Mouse (Mus musculus) MEL (cell line): ENCODE data around the gene Arhgap28. TPM values are rescaled to one million over a fixed set of nuclear protein-coding genes. Genes with fewer than 3 reads are reported as not detected.

Experiments
- DNase-seq: peaks from one replicate; pipeline ENCODE4 v3.0.0; 2011; ENCODE audit warnings: low read depth, low spot score
- H3K27ac ChIP-seq: 2 replicates; pipeline ENCODE4 v1.5.1; 2012; ENCODE audit warnings: low read depth, mild to moderate bottlenecking, control low read depth, low read length, moderate library complexity; ENCODE audit not compliant: control insufficient read depth
- H3K27me3 ChIP-seq, 2 experiments: fragments of 150-350 bp in 1 of 2; sonication (generic) in 1 of 2; 2 replicates each; pipeline ENCODE4 v1.6.1; 2012; ENCODE audit warnings: low read length in 2 of 2, mild to moderate bottlenecking in 2 of 2, improper control_type of control experiment in 1 of 2, moderate library complexity in 1 of 2; ENCODE audit not compliant: insufficient read depth in 2 of 2, control insufficient read depth in 1 of 2
- H3K36me3 ChIP-seq, 2 experiments: 2 replicates each; pipeline ENCODE4 v1.6.1; 2012 to 2014; ENCODE audit warnings: low read length in 2 of 2, improper control_type of control experiment in 1 of 2, inconsistent platforms in 1 of 2, mild to moderate bottlenecking in 1 of 2; ENCODE audit not compliant: insufficient read depth in 2 of 2, control insufficient read depth in 1 of 2
- H3K4me1 ChIP-seq, 2 experiments: fragments of 150-350 bp in 1 of 2; sonication (generic) in 1 of 2; 2 replicates each; pipeline ENCODE4 v1.6.1; 2012; ENCODE audit warnings: low read length in 2 of 2, improper control_type of control experiment in 1 of 2, mild to moderate bottlenecking in 1 of 2; ENCODE audit not compliant: insufficient read depth in 2 of 2, control insufficient read depth in 1 of 2
- H3K4me3 ChIP-seq, 2 experiments: fragments of 150-350 bp in 1 of 2; sonication (generic) in 1 of 2; 2 replicates each; pipeline ENCODE4 v1.5.1; 2012; ENCODE audit warnings: low read depth in 2 of 2, low read length in 2 of 2, mild to moderate bottlenecking in 2 of 2, moderate library complexity in 2 of 2, control low read depth in 1 of 2, improper control_type of control experiment in 1 of 2; ENCODE audit not compliant: control insufficient read depth in 1 of 2, insufficient read depth in 1 of 2
- H3K79me2 ChIP-seq: 2 replicates; pipeline ENCODE4 v1.6.1; 2012; ENCODE audit warnings: mild to moderate bottlenecking, low read length, moderate library complexity; ENCODE audit not compliant: control insufficient read depth, poor library complexity, insufficient read depth
- H3K9ac ChIP-seq: 2 replicates; pipeline ENCODE4 v1.6.1; 2012; ENCODE audit warnings: low read depth, mild to moderate bottlenecking, control low read depth, low read length, moderate library complexity; ENCODE audit not compliant: control insufficient read depth, poor library complexity, severe bottlenecking
- H3K9me3 ChIP-seq: fragments of 150-350 bp; sonication (generic); replicated peaks from 2 replicates; pipeline ENCODE4 v1.6.1; 2012; ENCODE audit warnings: mild to moderate bottlenecking, low read length, improper control_type of control experiment, moderate library complexity; ENCODE audit not compliant: insufficient read depth
- CHD1 ChIP-seq: IDR thresholded peaks from 2 replicates; pipeline ENCODE4 v1.6.1; 2012; ENCODE audit warnings: low read depth, mild to moderate bottlenecking, inconsistent platforms, low read length, improper control_type of control experiment
- CHD2 ChIP-seq: IDR thresholded peaks from 2 replicates; pipeline ENCODE4 v1.6.1; 2011; ENCODE audit warnings: low read length, improper control_type of control experiment
- CTCF ChIP-seq, 3 experiments: IDR thresholded peaks in 2 of 3; conservative IDR thresholded peaks in 1 of 3; 2 replicates each; pipeline ENCODE4 v1.5.1; 2011 to 2012; ENCODE audit warnings: low read length in 3 of 3, low read depth in 2 of 3, mild to moderate bottlenecking in 2 of 3, improper control_type of control experiment in 1 of 3, inconsistent platforms in 1 of 3, mixed read lengths in 1 of 3, moderate library complexity in 1 of 3; ENCODE audit not compliant: control insufficient read depth in 1 of 3, insufficient read depth in 1 of 3, poor library complexity in 1 of 3, severe bottlenecking in 1 of 3
- E2F4 ChIP-seq: IDR thresholded peaks from 2 replicates; pipeline ENCODE4 v1.6.1; 2011; ENCODE audit warnings: low read depth, low read length, improper control_type of control experiment, borderline replicate concordance
- ETS1 ChIP-seq: IDR thresholded peaks from 2 replicates; pipeline ENCODE4 v1.6.1; 2012; ENCODE audit warnings: low read depth, mild to moderate bottlenecking, inconsistent platforms, low read length, improper control_type of control experiment, moderate library complexity
- GATA1 ChIP-seq: IDR thresholded peaks from 2 replicates; pipeline ENCODE4 v1.6.1; 2011; ENCODE audit warnings: low read depth, low read length, improper control_type of control experiment
- HCFC1 ChIP-seq: IDR thresholded peaks from 2 replicates; pipeline ENCODE4 v1.6.1; 2012; ENCODE audit warnings: low read depth, mild to moderate bottlenecking, inconsistent platforms, low read length, improper control_type of control experiment, moderate library complexity
- JUND ChIP-seq: IDR thresholded peaks from 2 replicates; pipeline ENCODE4 v1.6.1; 2011; ENCODE audit warnings: low read depth, mild to moderate bottlenecking, improper control_type of control experiment, low read length
- MAFK ChIP-seq: IDR thresholded peaks from 2 replicates; pipeline ENCODE4 v1.6.1; 2011; ENCODE audit warnings: low read depth, mild to moderate bottlenecking, low read length, improper control_type of control experiment, borderline replicate concordance
- MAX ChIP-seq: IDR thresholded peaks from 2 replicates; pipeline ENCODE4 v1.6.1; 2011; ENCODE audit warnings: low read length, improper control_type of control experiment
- MAZ ChIP-seq: IDR thresholded peaks from 2 replicates; pipeline ENCODE4 v1.6.1; 2012; ENCODE audit warnings: low read depth, mild to moderate bottlenecking, inconsistent platforms, low read length, improper control_type of control experiment
- MEF2A ChIP-seq: IDR thresholded peaks from 2 replicates; pipeline ENCODE4 v1.6.1; 2014; ENCODE audit warnings: low read depth, mild to moderate bottlenecking, inconsistent platforms, low read length, improper control_type of control experiment; ENCODE audit not compliant: poor library complexity, insufficient replicate concordance, severe bottlenecking; ENCODE audit errors: extremely low read depth
- NELFE ChIP-seq: IDR thresholded peaks from 2 replicates; pipeline ENCODE4 v1.6.1; 2011; ENCODE audit warnings: low read depth, low read length, improper control_type of control experiment
- NRF1 ChIP-seq: IDR thresholded peaks from 2 replicates; pipeline ENCODE4 v1.6.1; 2014; ENCODE audit warnings: low read depth, mild to moderate bottlenecking, inconsistent platforms, low read length, improper control_type of control experiment, moderate library complexity; ENCODE audit not compliant: poor library complexity, insufficient read depth, severe bottlenecking
- POLR2A ChIP-seq, 2 experiments: IDR thresholded peaks; 2 replicates each; pipeline ENCODE4 v1.6.1; 2011 to 2012; ENCODE audit warnings: low read length in 2 of 2, mild to moderate bottlenecking in 2 of 2, control low read depth in 1 of 2, improper control_type of control experiment in 1 of 2, low read depth in 1 of 2, moderate library complexity in 1 of 2; ENCODE audit not compliant: control insufficient read depth in 1 of 2, insufficient read depth in 1 of 2, poor library complexity in 1 of 2
- POLR2AphosphoS5 ChIP-seq: IDR thresholded peaks from 2 replicates; pipeline ENCODE4 v1.6.1; 2012; ENCODE audit warnings: low read depth, borderline replicate concordance, mild to moderate bottlenecking, inconsistent platforms, low read length, moderate library complexity, mixed read lengths
- RCOR1 ChIP-seq: IDR thresholded peaks from 2 replicates; pipeline ENCODE4 v1.6.1; 2012; ENCODE audit warnings: low read depth, mild to moderate bottlenecking, inconsistent platforms, low read length, improper control_type of control experiment
- SMC3 ChIP-seq: IDR thresholded peaks from 2 replicates; pipeline ENCODE4 v1.6.1; 2011; ENCODE audit warnings: low read depth, low read length, improper control_type of control experiment
- TAL1 ChIP-seq: IDR thresholded peaks from 2 replicates; pipeline ENCODE4 v1.6.1; 2012; ENCODE audit warnings: mild to moderate bottlenecking, inconsistent platforms, low read length, moderate library complexity, mixed read lengths
- UBTF ChIP-seq: IDR thresholded peaks from 2 replicates; pipeline ENCODE4 v1.6.1; 2012; ENCODE audit warnings: low read depth, mild to moderate bottlenecking, inconsistent platforms, low read length, improper control_type of control experiment, moderate library complexity, borderline replicate concordance; ENCODE audit not compliant: insufficient read depth
- USF1 ChIP-seq: IDR thresholded peaks from 2 replicates; pipeline ENCODE4 v1.6.1; 2014; ENCODE audit warnings: low read depth, mild to moderate bottlenecking, inconsistent platforms, low read length, improper control_type of control experiment, moderate library complexity
- ZC3H11A ChIP-seq: IDR thresholded peaks from 2 replicates; pipeline ENCODE4 v1.6.1; 2012; ENCODE audit warnings: low read depth, mild to moderate bottlenecking, inconsistent platforms, low read length, improper control_type of control experiment
- ZKSCAN1 ChIP-seq: IDR thresholded peaks from 2 replicates; pipeline ENCODE4 v1.6.1; 2012; ENCODE audit warnings: low read depth, mild to moderate bottlenecking, inconsistent platforms, low read length, improper control_type of control experiment, moderate library complexity
- ZMIZ1 ChIP-seq: IDR thresholded peaks from 2 replicates; pipeline ENCODE4 v1.6.1; 2012; ENCODE audit warnings: low read depth, mild to moderate bottlenecking, inconsistent platforms, low read length, improper control_type of control experiment, moderate library complexity
- polyA plus RNA-seq, 2 experiments: library from polyadenylated mRNA; stranded (reverse) in 1 of 2; unstranded in 1 of 2; fragments of >175 nt in 1 of 2; fragments of >200 nt in 1 of 2; gene quantifications; 2 replicates each; pipeline versions ENCODE4 v1.2.1 to v1.2.4; 2012; ENCODE audit warnings: low replicate concordance in 2 of 2, low read depth in 1 of 2; ENCODE audit not compliant: insufficient read length in 2 of 2, insufficient read depth in 1 of 2, missing spikeins in 1 of 2
- total RNA-seq: library from RNA; depleted of rRNA; stranded (reverse); fragments of 300-350 nt; gene quantifications from 2 replicates; pipeline ENCODE4 v1.2.3, GENCODE M21; 2012

The Arhgap28 gene
- total and polyA plus RNA-seq, 3 experiments, result not detected

- no peaks in the 10 kb centered on the region for H3K36me3 ChIP-seq
- no peak overlapping the region for H3K27ac ChIP-seq
- H3K4me1 ChIP-seq, result no peaks in the 10 kb centered on the region
- DNase-seq, result no peak
- no peaks in the 10 kb centered on the region for H3K79me2 ChIP-seq
- no peak for TF ChIP-seq TAL1
- no peaks in the 10 kb centered on the region for H3K27me3 ChIP-seq
- no peak overlapping the region for H3K9ac ChIP-seq
- H3K9me3 ChIP-seq, result no peaks in the 10 kb centered on the region
- H3K4me3 ChIP-seq, result no peak overlapping the region
Observed at GRCm38 (mm10) chr17:67976027-67976426, 27.9 kb downstream of the Arhgap28 start.

- no peaks in the 10 kb centered on the region for H3K36me3 ChIP-seq
- TF ChIP-seq TAL1 (no peak), NELFE (no peak), CHD2 (no peak), E2F4 (no peak), MAZ (no peak), POLR2A (IDR thresholded peaks at IDR 0.05; ENCODE audit: control insufficient read depth in 1 of 2, insufficient read depth in 1 of 2, low read depth in 1 of 2, low read length in 2 of 2, poor library complexity in 1 of 2) (no peak)
- TF ChIP-seq, all 39 proteins: peak for 0
- no peak overlapping the region for H3K4me3 ChIP-seq
- H3K27ac ChIP-seq, result no peak overlapping the region
- no peaks in the 10 kb centered on the region for H3K9me3 ChIP-seq
- H3K9ac ChIP-seq, result no peak overlapping the region
- H3K79me2 ChIP-seq, result no peaks in the 10 kb centered on the region
- H3K4me1 ChIP-seq, result no peaks in the 10 kb centered on the region
- no peaks in the 10 kb centered on the region for H3K27me3 ChIP-seq
- DNase-seq, result no peak
Observed at GRCm38 (mm10) chr17:67974679-67975078, 29.2 kb downstream of the Arhgap28 start.

GRCm38 (mm10) chr17:67966853-67967540, 36.9 kb downstream of the Arhgap28 start:
- Histone ChIP-seq H3K27me3 (no peaks in the 10 kb centered on the region), H3K4me3 (no peak overlapping the region), H3K9me3 (no peaks in the 10 kb centered on the region), H3K4me1 (no peaks in the 10 kb centered on the region), H3K79me2 (no peaks in the 10 kb centered on the region), H3K36me3 (no peaks in the 10 kb centered on the region), H3K27ac (no peak overlapping the region), H3K9ac (no peak overlapping the region)
- no peak for TF ChIP-seq CHD1
- no peak for TF ChIP-seq MAFK
- TF ChIP-seq USF1, result no peak
- TF ChIP-seq MEF2A, result no peak
- no peak for TF ChIP-seq RCOR1
- TF ChIP-seq NRF1, result no peak
- TF ChIP-seq CHD2, result no peak
- no peak for TF ChIP-seq ETS1
- no peak for TF ChIP-seq HCFC1
- TF ChIP-seq ZMIZ1, result no peak
- TF ChIP-seq JUND, result no peak
- TF ChIP-seq GATA1, result no peak
- TF ChIP-seq ZKSCAN1, result no peak
- no peak for TF ChIP-seq MAX
- TF ChIP-seq UBTF, result no peak
- TF ChIP-seq CTCF (IDR thresholded peaks at IDR 0.05 in 2 of 3, conservative IDR thresholded peaks at IDR 0.05 in 1 of 3; ENCODE audit: control insufficient read depth in 1 of 3, insufficient read depth in 1 of 3, low read depth in 2 of 3, low read length in 3 of 3, poor library complexity in 1 of 3, severe bottlenecking in 1 of 3), result no peak
- TF ChIP-seq ZC3H11A, result no peak
- TF ChIP-seq POLR2AphosphoS5, result no peak
- TF ChIP-seq SMC3, result no peak
- no peak for TF ChIP-seq NELFE
- DNase-seq, result no peak
